Mouse (Mus musculus): ENCODE data around the gene C1qtnf3. TPM values are rescaled to one million over a fixed set of nuclear protein-coding genes. Genes with fewer than 3 reads are reported as not detected.

The C1qtnf3 gene
- 61.6 and 66.9 TPM in 2 replicates for polyA plus RNA-seq (2014; fragmentation: Nextera tagmentation; extraction: Ambion mirVana)

GRCm38 (mm10) chr15:10951951-10952759 lies at the start of gene C1qtnf3:
C1qtnf3 (plus strand) TSS chr15:10952332.
- Histone ChIP-seq H3K4me3 (ENCODE audit: low read depth, low read length) (peak within 1 kb of the TSS; percentile 20), H3K9ac (ENCODE audit: low read length) (no peak within 1 kb of the TSS; the same call in 1 of the 2 replicates), H3K4me1 (ENCODE audit: control insufficient read depth, insufficient read depth, low read length) (peaks cover 9% of the 10 kb centered on the region), H3K27me3 (ENCODE audit: control insufficient read depth, insufficient read depth, low read length) (no peaks in the 10 kb centered on the region), H3K27ac (ENCODE audit: low read depth, low read length) (peak within 1 kb of the TSS; percentile 68), H3K9me3 (ENCODE audit: control insufficient read depth, low read length) (no peaks in the 10 kb centered on the region), H3K36me3 (ENCODE audit: control insufficient read depth, insufficient read depth, low read length) (no peaks in the 10 kb centered on the region), H3K4me2 (ENCODE audit: low read depth) (peak within 1 kb of the TSS; percentile 31)
- ATAC-seq (ENCODE audit: insufficient read depth, low FRiP score, low TSS enrichment) = peak; percentile 33; the same call in 1 of the 2 replicates
- WGBS = 46% methylated on average over 23 of the region's 23 CpGs
- DNase-seq (ENCODE audit: low spot score) = peak; percentile 24

- ATAC-seq (ENCODE audit: insufficient read depth, low FRiP score, low TSS enrichment) (no peak), DNase-seq (ENCODE audit: low spot score) (no peak)
- H3K36me3 ChIP-seq (ENCODE audit: control insufficient read depth, insufficient read depth, low read length) = no peaks in the 10 kb centered on the region
- no peak overlapping the region for H3K9ac ChIP-seq (ENCODE audit: low read length)
- H3K4me1 ChIP-seq (ENCODE audit: control insufficient read depth, insufficient read depth, low read length) = no peaks in the 10 kb centered on the region
- H3K27ac ChIP-seq (ENCODE audit: low read depth, low read length) = no peak overlapping the region
- no peaks in the 10 kb centered on the region for H3K27me3 ChIP-seq (ENCODE audit: control insufficient read depth, insufficient read depth, low read length)
- H3K4me2 ChIP-seq (ENCODE audit: low read depth) = no peak overlapping the region
- WGBS = 87% methylated on average over 4 of the region's 4 CpGs
- H3K9me3 ChIP-seq (ENCODE audit: control insufficient read depth, low read length) = no peaks in the 10 kb centered on the region
- no peak overlapping the region for H3K4me3 ChIP-seq (ENCODE audit: low read depth, low read length)
Observed at GRCm38 (mm10) chr15:10902360-10902759, 49.8 kb upstream of the C1qtnf3 start.

GRCm38 (mm10) chr15:10916611-10917311 lies 35.4 kb upstream of the C1qtnf3 start:
- H3K9me3 ChIP-seq (ENCODE audit: control insufficient read depth, low read length) = no peaks in the 10 kb centered on the region
- H3K4me2 ChIP-seq (ENCODE audit: low read depth) = no peak overlapping the region
- 83% methylated on average over 4 of the region's 4 CpGs for WGBS
- H3K27me3 ChIP-seq (ENCODE audit: control insufficient read depth, insufficient read depth, low read length) = no peaks in the 10 kb centered on the region
- H3K4me3 ChIP-seq (ENCODE audit: low read depth, low read length) = no peak overlapping the region
- H3K36me3 ChIP-seq (ENCODE audit: control insufficient read depth, insufficient read depth, low read length) = no peaks in the 10 kb centered on the region
- no peak for ATAC-seq (ENCODE audit: insufficient read depth, low FRiP score, low TSS enrichment)
- H3K9ac ChIP-seq (ENCODE audit: low read length) = no peak overlapping the region
- no peak overlapping the region for H3K27ac ChIP-seq (ENCODE audit: low read depth, low read length)
- no peak for DNase-seq (ENCODE audit: low spot score)
- no peaks in the 10 kb centered on the region for H3K4me1 ChIP-seq (ENCODE audit: control insufficient read depth, insufficient read depth, low read length)

- Histone ChIP-seq H3K4me3 (ENCODE audit: low read depth, low read length) (no peak overlapping the region), H3K27ac (ENCODE audit: low read depth, low read length) (no peak overlapping the region), H3K9ac (ENCODE audit: low read length) (no peak overlapping the region), H3K4me1 (ENCODE audit: control insufficient read depth, insufficient read depth, low read length) (no peaks in the 10 kb centered on the region), H3K36me3 (ENCODE audit: control insufficient read depth, insufficient read depth, low read length) (no peaks in the 10 kb centered on the region), H3K27me3 (ENCODE audit: control insufficient read depth, insufficient read depth, low read length) (no peaks in the 10 kb centered on the region), H3K4me2 (ENCODE audit: low read depth) (no peak overlapping the region), H3K9me3 (ENCODE audit: control insufficient read depth, low read length) (no peaks in the 10 kb centered on the region)
- 97% methylated on average over 3 of the region's 3 CpGs for WGBS
- ATAC-seq (ENCODE audit: insufficient read depth, low FRiP score, low TSS enrichment) = no peak
- DNase-seq (ENCODE audit: low spot score) = no peak
Observed at GRCm38 (mm10) chr15:10917312-10917660, 34.8 kb upstream of the C1qtnf3 start.

GRCm38 (mm10) chr15:10920212-10920611 lies 31.9 kb upstream of the C1qtnf3 start:
- no peak for ATAC-seq (ENCODE audit: insufficient read depth, low FRiP score, low TSS enrichment)
- H3K27me3 ChIP-seq (ENCODE audit: control insufficient read depth, insufficient read depth, low read length) = no peaks in the 10 kb centered on the region
- WGBS = 81% methylated on average over 5 of the region's 5 CpGs

GRCm38 (mm10) chr15:10921064-10921463 lies 31.1 kb upstream of the C1qtnf3 start:
- Histone ChIP-seq H3K9me3 (ENCODE audit: control insufficient read depth, low read length) (no peaks in the 10 kb centered on the region), H3K9ac (ENCODE audit: low read length) (no peak overlapping the region), H3K36me3 (ENCODE audit: control insufficient read depth, insufficient read depth, low read length) (no peaks in the 10 kb centered on the region), H3K27ac (ENCODE audit: low read depth, low read length) (no peak overlapping the region), H3K27me3 (ENCODE audit: control insufficient read depth, insufficient read depth, low read length) (no peaks in the 10 kb centered on the region), H3K4me2 (ENCODE audit: low read depth) (no peak overlapping the region), H3K4me1 (ENCODE audit: control insufficient read depth, insufficient read depth, low read length) (no peaks in the 10 kb centered on the region), H3K4me3 (ENCODE audit: low read depth, low read length) (no peak overlapping the region)
- 21% methylated on average over 4 of the region's 4 CpGs for WGBS
- ATAC-seq (ENCODE audit: insufficient read depth, low FRiP score, low TSS enrichment) (no peak), DNase-seq (ENCODE audit: low spot score) (peak; percentile 54)

More at GRCm38 (mm10) chr15:10920212-10920611, 31.9 kb upstream of the C1qtnf3 start:
- no peaks in the 10 kb centered on the region for H3K9me3 ChIP-seq (ENCODE audit: control insufficient read depth, low read length)
- DNase-seq (ENCODE audit: low spot score) = no peak
- H3K9ac ChIP-seq (ENCODE audit: low read length) = no peak overlapping the region
- H3K4me1 ChIP-seq (ENCODE audit: control insufficient read depth, insufficient read depth, low read length) = no peaks in the 10 kb centered on the region
- H3K4me2 ChIP-seq (ENCODE audit: low read depth) = no peak overlapping the region
- no peaks in the 10 kb centered on the region for H3K36me3 ChIP-seq (ENCODE audit: control insufficient read depth, insufficient read depth, low read length)
- H3K27ac ChIP-seq (ENCODE audit: low read depth, low read length) = no peak overlapping the region
- no peak overlapping the region for H3K4me3 ChIP-seq (ENCODE audit: low read depth, low read length)

GRCm38 (mm10) chr15:10922061-10922460 lies 30.1 kb upstream of the C1qtnf3 start:
- no peaks in the 10 kb centered on the region for H3K9me3 ChIP-seq (ENCODE audit: control insufficient read depth, low read length)
- no peak overlapping the region for H3K27ac ChIP-seq (ENCODE audit: low read depth, low read length)
- ATAC-seq (ENCODE audit: insufficient read depth, low FRiP score, low TSS enrichment) (no peak), DNase-seq (ENCODE audit: low spot score) (no peak)
- no peaks in the 10 kb centered on the region for H3K4me1 ChIP-seq (ENCODE audit: control insufficient read depth, insufficient read depth, low read length)
- no peaks in the 10 kb centered on the region for H3K27me3 ChIP-seq (ENCODE audit: control insufficient read depth, insufficient read depth, low read length)
- H3K36me3 ChIP-seq (ENCODE audit: control insufficient read depth, insufficient read depth, low read length) = no peaks in the 10 kb centered on the region
- H3K4me3 ChIP-seq (ENCODE audit: low read depth, low read length) = no peak overlapping the region
- H3K9ac ChIP-seq (ENCODE audit: low read length) = no peak overlapping the region
- no peak overlapping the region for H3K4me2 ChIP-seq (ENCODE audit: low read depth)

- no peak overlapping the region for H3K4me2 ChIP-seq (ENCODE audit: low read depth)
- H3K9ac ChIP-seq (ENCODE audit: low read length) = no peak overlapping the region
- no peaks in the 10 kb centered on the region for H3K9me3 ChIP-seq (ENCODE audit: control insufficient read depth, low read length)
- ATAC-seq (ENCODE audit: insufficient read depth, low FRiP score, low TSS enrichment) (no peak; the same call in 1 of the 2 replicates), DNase-seq (ENCODE audit: low spot score) (no peak)
- H3K27ac ChIP-seq (ENCODE audit: low read depth, low read length) = no peak overlapping the region
- H3K4me1 ChIP-seq (ENCODE audit: control insufficient read depth, insufficient read depth, low read length) = no peaks in the 10 kb centered on the region
- 41% methylated on average over 3 of the region's 3 CpGs for WGBS
- H3K36me3 ChIP-seq (ENCODE audit: control insufficient read depth, insufficient read depth, low read length) = no peaks in the 10 kb centered on the region
- H3K27me3 ChIP-seq (ENCODE audit: control insufficient read depth, insufficient read depth, low read length) = no peaks in the 10 kb centered on the region
- H3K4me3 ChIP-seq (ENCODE audit: low read depth, low read length) = no peak overlapping the region
Observed at GRCm38 (mm10) chr15:10922570-10922969, 29.6 kb upstream of the C1qtnf3 start.

All from neural tube, embryonic 11.5 days (tissue).